Mouse (Mus musculus) neural tube, embryonic 13.5 days (tissue): ENCODE data around the gene Rnf111. TPM values are rescaled to one million over a fixed set of nuclear protein-coding genes. Genes with fewer than 3 reads are reported as not detected.
"Not testable (repeated sequence)": the region's sequence is repeated elsewhere in the genome, so short reads cannot be mapped to it uniquely, and the experiment has no call there.

ENCODE experiments used
- ATAC-seq: fragments of 200-750 bp; cut with Nextera tagmentation; 2 replicates; pipeline ENCODE4 v1.8.0; 2017; ENCODE audit warnings: low read depth, mild to moderate bottlenecking, moderate TSS enrichment, moderate library complexity
- H3K27ac ChIP-seq: fragments of 300-500 bp; sonication (generic); replicated peaks from 2 replicates; pipeline ENCODE4 v1.5.1; 2015; ENCODE audit warnings: moderate library complexity, mild to moderate bottlenecking, inconsistent platforms
- H3K27me3 ChIP-seq: fragments of 300-500 bp; sonication (generic); 2 replicates; pipeline ENCODE4 v1.6.1; 2015; ENCODE audit warnings: mild to moderate bottlenecking, inconsistent platforms
- H3K36me3 ChIP-seq: fragments of 300-500 bp; sonication (generic); 2 replicates; pipeline ENCODE4 v1.6.1; 2015; ENCODE audit warnings: mild to moderate bottlenecking, inconsistent platforms
- H3K4me1 ChIP-seq: fragments of 300-500 bp; sonication (generic); replicated peaks from 2 replicates; pipeline ENCODE4 v1.6.1; 2015; ENCODE audit warnings: inconsistent platforms
- H3K4me2 ChIP-seq: fragments of 300-500 bp; sonication (generic); 2 replicates; pipeline ENCODE4 v1.6.1; 2015; ENCODE audit warnings: inconsistent platforms, mild to moderate bottlenecking, moderate library complexity
- H3K4me3 ChIP-seq: fragments of 300-500 bp; sonication (generic); 2 replicates; pipeline ENCODE4 v1.5.1; 2015; ENCODE audit warnings: mild to moderate bottlenecking, inconsistent platforms
- H3K9ac ChIP-seq: fragments of 300-500 bp; sonication (generic); 2 replicates; pipeline ENCODE4 v1.6.1; 2015; ENCODE audit warnings: moderate library complexity, mild to moderate bottlenecking, inconsistent platforms
- H3K9me3 ChIP-seq: fragments of 300-500 bp; sonication (generic); 2 replicates; pipeline ENCODE4 v1.6.1; 2016; ENCODE audit warnings: inconsistent platforms
- WGBS: fragments of 180-500 bp; shearing (Covaris S2); methylation state at CpG from one replicate; pipeline ENCODE4 v1.1.7; 2015; 5-methylcytosine and 5-hydroxymethylcytosine counted together
- polyA plus RNA-seq: library from polyadenylated mRNA; unstranded; fragments of >200 nt; fragmentation: Nextera tagmentation; extraction: Ambion mirVana; gene quantifications from 2 replicates; pipeline ENCODE4 v1.2.1, GENCODE M21; 2015

Rnf111 gene
- polyA plus RNA-seq, 1 experiment from 2014 or later = 37.6 TPM

DNA sequence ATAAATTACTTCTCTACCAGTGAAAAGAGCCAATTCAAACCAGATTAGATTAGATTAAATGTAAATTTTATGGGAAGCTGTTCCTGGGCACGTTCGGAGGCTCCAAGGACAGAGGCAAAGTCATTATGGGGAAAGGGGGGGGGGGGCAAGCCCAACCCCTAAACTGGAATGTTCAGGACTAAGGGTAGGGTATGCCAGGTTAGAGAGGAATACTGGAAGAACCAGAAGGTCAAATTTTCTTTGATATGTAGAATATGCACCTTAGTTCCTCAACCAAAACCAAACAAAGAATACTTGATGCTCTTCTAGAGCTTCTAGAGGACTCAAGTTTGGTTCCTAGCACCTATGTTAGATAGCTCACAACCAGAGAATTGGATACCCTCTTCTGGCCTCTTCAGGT lies 16.1 kb downstream of the Rnf111 start:
- no peaks in the 10 kb centered on the region for H3K9me3 ChIP-seq
- 0 out of 2 replicates have a peak, but pooled peaks cover 4% of the 10 kb centered on the region for H3K36me3 ChIP-seq
- no peaks in the 10 kb centered on the region for H3K4me1 ChIP-seq
- H3K27ac ChIP-seq = no peak overlapping the region
- 51% methylated on average over 2 of the region's 2 CpGs for WGBS
- H3K9ac ChIP-seq = no peak overlapping the region
- H3K27me3 ChIP-seq = no peaks in the 10 kb centered on the region
- H3K4me2 ChIP-seq = no peak overlapping the region
- no peak for ATAC-seq
- H3K4me3 ChIP-seq = no peak overlapping the region

GRCm38 (mm10) chr9:70485840-70486239 lies 17.7 kb downstream of the Rnf111 start:
- no peak for ATAC-seq
- WGBS = 91% methylated on average over 1 of the region's 1 CpGs
- Histone ChIP-seq H3K9me3 (no peaks in the 10 kb centered on the region), H3K9ac (no peak overlapping the region), H3K27ac (no peak overlapping the region), H3K4me2 (no peak overlapping the region), H3K4me1 (no peaks in the 10 kb centered on the region), H3K36me3 (0 out of 2 replicates have a peak, but pooled peaks cover 4% of the 10 kb centered on the region), H3K27me3 (no peaks in the 10 kb centered on the region), H3K4me3 (no peak overlapping the region)

- Histone ChIP-seq H3K9me3 (no peaks in the 10 kb centered on the region), H3K4me2 (no peak overlapping the region), H3K9ac (no peak overlapping the region), H3K4me3 (no peak overlapping the region), H3K27ac (no peak overlapping the region), H3K4me1 (no peaks in the 10 kb centered on the region), H3K27me3 (no peaks in the 10 kb centered on the region), H3K36me3 (no peaks in the 10 kb centered on the region)
- 95% methylated on average over 5 of the region's 5 CpGs for WGBS
- no peak for ATAC-seq
These were observed 20.0 kb downstream of the Rnf111 start for GRCm38 (mm10) chr9:70483495-70483894.

- ATAC-seq = no peak
- Histone ChIP-seq H3K27me3 (no peaks in the 10 kb centered on the region), H3K4me3 (no peak overlapping the region), H3K36me3 (no peaks in the 10 kb centered on the region), H3K4me1 (no peaks in the 10 kb centered on the region), H3K9ac (no peak overlapping the region), H3K27ac (no peak overlapping the region), H3K9me3 (no peaks in the 10 kb centered on the region), H3K4me2 (no peak overlapping the region)
These were observed 21.7 kb downstream of the Rnf111 start for GRCm38 (mm10) chr9:70481872-70482271.

DNA sequence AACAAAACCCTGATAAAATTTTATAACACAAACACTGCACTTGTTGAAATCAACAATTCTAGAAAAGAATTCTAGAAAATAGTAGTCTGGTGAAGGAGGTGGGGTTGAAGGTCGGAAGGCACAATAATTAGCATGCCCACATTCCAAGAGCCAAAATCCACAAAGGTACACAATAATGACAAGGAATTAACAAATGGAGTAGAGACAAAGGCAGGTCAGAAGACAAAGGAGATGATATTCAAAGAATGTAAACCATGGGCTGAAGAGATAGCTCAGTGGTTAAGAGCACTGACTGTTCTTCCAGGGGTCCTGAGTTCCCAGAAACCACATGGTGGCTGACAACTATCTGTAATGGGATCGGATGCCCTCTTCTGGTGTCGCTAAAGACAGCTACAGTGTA lies 26.3 kb downstream of the Rnf111 start:
- no peak for ATAC-seq
- no peak overlapping the region for H3K9ac ChIP-seq
- H3K4me2 ChIP-seq = no peak overlapping the region
- no peak overlapping the region for H3K4me3 ChIP-seq
- no peak overlapping the region for H3K27ac ChIP-seq
- H3K9me3 ChIP-seq = no peaks in the 10 kb centered on the region
- no peaks in the 10 kb centered on the region for H3K27me3 ChIP-seq
- WGBS = 84% methylated on average over 3 of the region's 3 CpGs
- H3K4me1 ChIP-seq = no peaks in the 10 kb centered on the region
- peaks cover 37% of the 10 kb centered on the region for H3K36me3 ChIP-seq

GRCm38 (mm10) chr9:70475777-70476270 lies 27.7 kb downstream of the Rnf111 start:
- no peak overlapping the region for H3K4me3 ChIP-seq
- WGBS = 90% methylated on average over 9 of the region's 9 CpGs
- H3K9ac ChIP-seq = no peak overlapping the region
- no peak for ATAC-seq
- H3K4me2 ChIP-seq = no peak overlapping the region
- no peaks in the 10 kb centered on the region for H3K9me3 ChIP-seq
- H3K36me3 ChIP-seq = peaks cover 40% of the 10 kb centered on the region
- H3K4me1 ChIP-seq = no peaks in the 10 kb centered on the region
- no peaks in the 10 kb centered on the region for H3K27me3 ChIP-seq
- no peak overlapping the region for H3K27ac ChIP-seq

- WGBS = 94% methylated on average over 1 of the region's 1 CpGs
- Histone ChIP-seq H3K27me3 (no peaks in the 10 kb centered on the region), H3K36me3 (peaks cover 40% of the 10 kb centered on the region), H3K4me1 (no peaks in the 10 kb centered on the region), H3K9ac (no peak overlapping the region), H3K4me2 (no peak overlapping the region), H3K4me3 (no peak overlapping the region), H3K27ac (no peak overlapping the region), H3K9me3 (no peaks in the 10 kb centered on the region)
- no peak for ATAC-seq
These were observed 30.1 kb downstream of the Rnf111 start for GRCm38 (mm10) chr9:70473400-70473799.

GRCm38 (mm10) chr9:70463091-70463490 lies 40.4 kb downstream of the Rnf111 start:
- H3K27me3 ChIP-seq, H3K4me3 ChIP-seq, H3K27ac ChIP-seq, H3K4me2 ChIP-seq, H3K4me1 ChIP-seq, H3K9me3 ChIP-seq, ATAC-seq, H3K9ac ChIP-seq: not testable (repeated sequence)
- WGBS = 93% methylated on average over 13 of the region's 13 CpGs
- peaks cover 28% of the 10 kb centered on the region for H3K36me3 ChIP-seq

DNA sequence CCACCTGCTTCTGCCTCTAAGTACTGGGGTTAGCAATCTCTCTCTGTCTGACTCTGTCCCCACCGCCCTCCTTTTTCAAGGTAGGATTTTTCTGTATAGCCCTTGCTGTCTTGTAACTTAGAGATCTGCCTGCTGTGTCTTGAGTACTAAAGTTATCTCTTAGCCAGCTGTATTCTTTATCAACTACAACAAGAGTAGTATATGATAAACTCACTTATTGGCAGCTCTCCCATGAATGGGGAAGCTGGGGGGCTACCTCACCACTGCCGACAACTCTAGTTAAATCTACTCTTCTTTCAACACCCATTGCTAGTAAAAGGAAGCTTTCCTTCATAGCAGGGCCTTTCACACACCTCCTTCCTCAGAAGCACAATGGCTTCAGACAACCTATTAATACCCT lies 51.2 kb downstream of the Rnf111 start:
- ATAC-seq = no peak
- Histone ChIP-seq H3K4me3 (no peak overlapping the region), H3K9me3 (no peaks in the 10 kb centered on the region), H3K4me2 (no peak overlapping the region), H3K36me3 (peaks cover 70% of the 10 kb centered on the region), H3K27ac (no peak overlapping the region), H3K27me3 (no peaks in the 10 kb centered on the region), H3K4me1 (no peaks in the 10 kb centered on the region), H3K9ac (no peak overlapping the region)
- WGBS = 94% methylated on average over 2 of the region's 2 CpGs

DNA sequence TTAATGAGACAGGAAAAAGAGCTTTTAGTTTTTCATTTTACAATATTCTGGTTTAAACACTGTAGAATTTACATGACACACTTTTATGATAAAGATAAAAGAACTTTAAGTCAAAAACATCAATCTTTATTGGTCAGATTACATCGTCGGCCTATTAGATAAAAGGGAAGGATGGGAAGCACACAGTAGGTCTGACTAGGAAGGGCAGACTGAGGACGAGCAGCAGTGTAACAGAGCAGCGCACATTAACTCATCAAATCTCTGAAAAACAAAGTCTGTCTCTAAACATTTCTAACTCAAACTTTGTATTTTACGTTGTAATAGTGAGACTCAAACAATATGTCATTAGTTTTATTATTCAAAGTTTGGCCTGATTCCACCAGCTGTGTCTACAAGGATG lies 54.5 kb downstream of the Rnf111 start:
- Histone ChIP-seq H3K9ac (no peak overlapping the region), H3K36me3 (peaks cover 64% of the 10 kb centered on the region), H3K9me3 (no peaks in the 10 kb centered on the region), H3K4me3 (no peak overlapping the region), H3K4me2 (no peak overlapping the region), H3K27me3 (no peaks in the 10 kb centered on the region), H3K27ac (no peak overlapping the region), H3K4me1 (no peaks in the 10 kb centered on the region)
- 95% methylated on average over 5 of the region's 5 CpGs for WGBS
- no peak for ATAC-seq

DNA sequence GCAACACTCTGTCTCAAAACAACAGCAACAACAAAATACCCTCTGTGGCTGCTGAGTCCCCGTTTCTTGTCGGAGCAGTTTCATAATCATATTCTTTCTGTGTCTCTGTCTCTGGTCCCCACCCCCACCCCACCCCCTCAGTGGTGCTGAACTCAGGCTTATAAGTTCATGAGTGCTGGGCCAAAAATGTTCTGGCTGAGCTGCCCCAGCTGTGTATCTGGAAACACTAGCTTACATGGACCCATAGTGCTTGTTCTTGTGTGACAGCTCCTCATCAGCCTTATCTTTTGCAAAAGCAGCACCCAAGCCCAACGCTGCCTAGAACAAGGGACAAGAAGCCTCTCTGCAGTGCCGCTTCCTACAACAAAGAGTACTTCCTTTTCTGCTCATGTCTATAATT lies 63.6 kb downstream of the Rnf111 start:
- no peak overlapping the region for H3K4me3 ChIP-seq
- H3K36me3 ChIP-seq = peaks cover 83% of the 10 kb centered on the region
- H3K27ac ChIP-seq = no peak overlapping the region
- H3K9ac ChIP-seq = no peak overlapping the region
- ATAC-seq = no peak
- no peaks in the 10 kb centered on the region for H3K4me1 ChIP-seq
- no peaks in the 10 kb centered on the region for H3K27me3 ChIP-seq
- H3K9me3 ChIP-seq = no peaks in the 10 kb centered on the region
- H3K4me2 ChIP-seq = no peak overlapping the region
- 98% methylated on average over 4 of the region's 4 CpGs for WGBS

- Histone ChIP-seq H3K4me2 (no peak overlapping the region), H3K27ac (no peak overlapping the region), H3K9ac (no peak overlapping the region), H3K36me3 (peaks cover 40% of the 10 kb centered on the region), H3K4me3 (no peak overlapping the region), H3K4me1 (peaks cover 13% of the 10 kb centered on the region), H3K27me3 (no peaks in the 10 kb centered on the region), H3K9me3 (no peaks in the 10 kb centered on the region)
- ATAC-seq = no peak
- 95% methylated on average over 2 of the region's 2 CpGs for WGBS
These were observed 80.9 kb downstream of the Rnf111 start for GRCm38 (mm10) chr9:70422661-70423060.

- H3K4me1 ChIP-seq = peaks cover 13% of the 10 kb centered on the region
- 3% methylated on average over 45 of the region's 45 CpGs for WGBS
- peak within 1 kb of the TSS; percentile 61 for H3K9ac ChIP-seq
- peak; percentile 97 for ATAC-seq
- no peak within 1 kb of the TSS for H3K27ac ChIP-seq
- peak within 1 kb of the TSS; percentile 96 for H3K4me2 ChIP-seq
- H3K9me3 ChIP-seq = no peaks in the 10 kb centered on the region
- no peaks in the 10 kb centered on the region for H3K27me3 ChIP-seq
- peak within 1 kb of the TSS; percentile 49 for H3K4me3 ChIP-seq
- peaks cover 30% of the 10 kb centered on the region for H3K36me3 ChIP-seq
These were observed 82.1 kb downstream of the Rnf111 start, which contains the start of gene Ccnb2 for GRCm38 (mm10) chr9:70421257-70422056. Gene Ccnb2 (minus strand): TSS chr9:70421547.
